Comparison of ENCODE assay signal across 28 mouse cellular contexts in genomic region chr6:59313162-59313561, GRCm38 (mm10).
DNase-seq lines count a peak whose midpoint lies in the region; ATAC-seq and TF ChIP-seq lines count a peak whose summit lies in the region.
"Had no signal": no experiment of that assay in that cellular context is flagged by ENCODE, and none has a peak within 500 bp of the region (broad histone marks: within the 10 kb centered on the region; RNA-seq: fewer than 3 reads in every experiment).

No protein-coding gene starts in this region.

- dilution Hi-C loops in CH12.LX (cut with MboI; ENCODE audit: extremely low pct_ligation_motif_present, extremely low pct_unique_long_range_greater_than_20kb, low sequenced_read_pairs) = no loop called here

- H3K9ac ChIP-seq in CH12.LX (ENCODE audit: insufficient read depth, low read depth) = no peak overlapping the region
- H3K9ac ChIP-seq in forebrain, postnatal 0 days = no peak overlapping the region
- no peak overlapping the region for H3K9ac ChIP-seq in midbrain, embryonic 15.5 days
- H3K9ac ChIP-seq: embryonic facial prominence, embryonic 12.5 days; embryonic facial prominence, embryonic 15.5 days; forebrain, embryonic 12.5 days; forebrain, embryonic 15.5 days; heart, embryonic 13.5 days; hindbrain, embryonic 14.5 days; intestine, embryonic 15.5 days had no signal

- H3K4me1 ChIP-seq in CH12.LX (ENCODE audit: control insufficient read depth in 1 of 2, insufficient read depth in 2 of 2) = peaks cover 0 to 58% of the 10 kb centered on the region in 2 experiments; a peak in 2 of 4 replicates
- no peaks in the 10 kb centered on the region for H3K4me1 ChIP-seq in forebrain, postnatal 0 days (ENCODE audit: insufficient read depth)
- H3K4me1 ChIP-seq in midbrain, embryonic 15.5 days = no peaks in the 10 kb centered on the region
- H3K4me1 ChIP-seq: embryonic facial prominence, embryonic 12.5 days; embryonic facial prominence, embryonic 15.5 days; forebrain, embryonic 12.5 days; forebrain, embryonic 15.5 days; intestine, embryonic 15.5 days had no signal

- H3K79me2 ChIP-seq in CH12.LX (replicated peaks; ENCODE audit: control insufficient read depth, extremely low read depth, insufficient read depth, poor library complexity, severe bottlenecking) = no peaks in the 10 kb centered on the region

- H3K36me3 ChIP-seq in CH12.LX (replicated peaks in 1 of 2; ENCODE audit: control insufficient read depth in 1 of 2, insufficient read depth in 1 of 2, low read length in 1 of 2) = no peaks in the 10 kb centered on the region
- H3K36me3 ChIP-seq in forebrain, postnatal 0 days (ENCODE audit: insufficient read depth) = no peaks in the 10 kb centered on the region
- H3K36me3 ChIP-seq in midbrain, embryonic 15.5 days (replicated peaks) = no peaks in the 10 kb centered on the region
- H3K36me3 ChIP-seq: embryonic facial prominence, embryonic 12.5 days; embryonic facial prominence, embryonic 15.5 days; forebrain, embryonic 12.5 days; forebrain, embryonic 15.5 days; G1E; heart, embryonic 13.5 days; intestine, embryonic 15.5 days had no signal

- no peak overlapping the region for H3K4me3 ChIP-seq in CH12.LX (replicated peaks in 1 of 3; ENCODE audit: low read depth in 2 of 3, low read length in 2 of 3, poor library complexity in 1 of 3)
- no peak overlapping the region for H3K4me3 ChIP-seq in forebrain, postnatal 0 days (ENCODE audit: low read depth, low read length)
- no peak overlapping the region for H3K4me3 ChIP-seq in layer of hippocampus, adult 2 months
- no peak overlapping the region for H3K4me3 ChIP-seq in midbrain, embryonic 15.5 days
- H3K4me3 ChIP-seq: embryonic facial prominence, embryonic 12.5 days; embryonic facial prominence, embryonic 15.5 days; forebrain, embryonic 12.5 days; forebrain, embryonic 15.5 days; heart, embryonic 13.5 days; intestine, embryonic 15.5 days had no signal

- no peaks in the 10 kb centered on the region for H3K9me3 ChIP-seq in CH12.LX (replicated peaks; ENCODE audit: low read length)
- no peaks in the 10 kb centered on the region for H3K9me3 ChIP-seq in forebrain, postnatal 0 days (ENCODE audit: low read length)
- H3K9me3 ChIP-seq in midbrain, embryonic 15.5 days = no peaks in the 10 kb centered on the region
- H3K9me3 ChIP-seq: embryonic facial prominence, embryonic 12.5 days; embryonic facial prominence, embryonic 15.5 days; forebrain, embryonic 12.5 days; forebrain, embryonic 15.5 days; G1E; heart, embryonic 13.5 days; intestine, embryonic 15.5 days had no signal

- no peak overlapping the region for H3K27ac ChIP-seq in CH12.LX (ENCODE audit: insufficient read depth, low read depth)
- no peak overlapping the region for H3K27ac ChIP-seq in forebrain, postnatal 0 days (ENCODE audit: low read depth, low read length)
- no peak overlapping the region for H3K27ac ChIP-seq in layer of hippocampus, adult 2 months
- H3K27ac ChIP-seq in midbrain, embryonic 15.5 days = no peak overlapping the region
- H3K27ac ChIP-seq: embryonic facial prominence, embryonic 12.5 days; embryonic facial prominence, embryonic 15.5 days; forebrain, embryonic 12.5 days; forebrain, embryonic 15.5 days; heart, embryonic 13.5 days; hindbrain, embryonic 14.5 days; hindbrain, postnatal 0 days; intestine, embryonic 15.5 days had no signal

- in situ Hi-C loops in CH12.LX (cut with MboI; ENCODE audit: low pct_ligation_motif_present, low pct_unique_long_range_greater_than_20kb, low sequenced_read_pairs) = no loop called here

- ATAC-seq in inflammation-experienced regulatory T-cells, adult 6 months = peak; percentile 57
- no peak for ATAC-seq in forebrain, postnatal 0 days
- no peak for ATAC-seq in midbrain, embryonic 15.5 days (replicated peaks)
- ATAC-seq: forebrain, embryonic 15.5 days; hindbrain, postnatal 0 days; intestine, embryonic 15.5 days; Patski had no signal

- DNase-seq in CD4-positive, CD25-positive, alpha-beta regulatory T cell, adult 2 months (ENCODE audit: low read depth, low spot score) = peak; percentile 54
- peak; percentile 74 for DNase-seq in CH12.LX (ENCODE audit: extremely low read depth)
- DNase-seq in thymus, postnatal 14 days = peak; percentile 32
- DNase-seq in forebrain, postnatal 0 days = no peak
- no peak for DNase-seq in B cell, adult 2 months
- DNase-seq in layer of hippocampus, adult 2 months (ENCODE audit: low spot score in 2 of 2) = no peak
- DNase-seq: adrenal gland, adult 2 months; adrenal gland, postnatal 14 days; cerebellum, adult 11 months; cerebellum, adult 2 months; cerebellum, adult 9-11 months; cerebellum, postnatal 25 days; gastrocnemius, postnatal 10 days; heart, adult 18-20 months; heart, postnatal 14 days; heart, postnatal 4 days had no signal

- TF ChIP-seq RAD21 in CH12.LX (IDR thresholded peaks at IDR 0.05; ENCODE audit: low read depth, low read length) = no peak; the same call in 1 of the 2 replicates

- 75% methylated on average over 2 of the region's 2 CpGs for WGBS in forebrain, postnatal 0 days
- 81% methylated on average over 2 of the region's 2 CpGs for WGBS in midbrain, embryonic 15.5 days

- H3K4me2 ChIP-seq in CH12.LX (ENCODE audit: insufficient read depth, low read depth, poor library complexity, severe bottlenecking) = no peak overlapping the region; the same call in 1 of the 2 replicates
- H3K4me2 ChIP-seq in forebrain, postnatal 0 days (ENCODE audit: low read depth) = no peak overlapping the region
- no peak overlapping the region for H3K4me2 ChIP-seq in midbrain, embryonic 15.5 days
- H3K4me2 ChIP-seq: embryonic facial prominence, embryonic 12.5 days; embryonic facial prominence, embryonic 15.5 days; forebrain, embryonic 12.5 days; forebrain, embryonic 15.5 days; heart, embryonic 13.5 days; hindbrain, embryonic 14.5 days; intestine, embryonic 15.5 days had no signal

- TF ChIP-seq EP300 in CH12.LX (IDR thresholded peaks at IDR 0.05; ENCODE audit: low read length) = peak; percentile 87

- TF ChIP-seq CTCF in CH12.LX (conservative IDR thresholded peaks at IDR 0.05 in 1 of 2, IDR thresholded peaks at IDR 0.05 in 1 of 2; ENCODE audit: low read depth in 2 of 2, low read length in 2 of 2) = no peak
- no peak for TF ChIP-seq CTCF in forebrain, postnatal 0 days (IDR thresholded peaks at IDR 0.05; ENCODE audit: low read depth)
- TF ChIP-seq CTCF in layer of hippocampus, adult 2 months (conservative IDR thresholded peaks at IDR 0.05) = no peak

- TF ChIP-seq POLR2A in CH12.LX (IDR thresholded peaks at IDR 0.05; ENCODE audit: low read depth, low read length) = no peak

- H3K27me3 ChIP-seq in CH12.LX (replicated peaks) = no peaks in the 10 kb centered on the region
- H3K27me3 ChIP-seq in forebrain, postnatal 0 days (ENCODE audit: insufficient read depth, low read length) = no peaks in the 10 kb centered on the region
- H3K27me3 ChIP-seq in midbrain, embryonic 15.5 days (replicated peaks) = no peaks in the 10 kb centered on the region
- H3K27me3 ChIP-seq: embryonic facial prominence, embryonic 12.5 days; embryonic facial prominence, embryonic 15.5 days; forebrain, embryonic 12.5 days; forebrain, embryonic 15.5 days; heart, embryonic 13.5 days; intestine, embryonic 15.5 days; Patski had no signal

TF ChIP-seq in CH12.LX, 34 proteins besides CTCF, POLR2A, EP300 and RAD21:
- TF ChIP-seq KAT2A (IDR thresholded peaks at IDR 0.05; ENCODE audit: insufficient replicate concordance, low read length) (0 out of 2 replicates have a peak, but pooled peaks have one; percentile 38), JUND (conservative IDR thresholded peaks at IDR 0.05; ENCODE audit: low read depth, low read length) (peak; percentile 50), HCFC1 (IDR thresholded peaks at IDR 0.05; ENCODE audit: low read depth, low read length) (no peak), PAX5 (IDR thresholded peaks at IDR 0.05; ENCODE audit: low read length) (no peak), MAZ (IDR thresholded peaks at IDR 0.05; ENCODE audit: low read depth, low read length) (no peak), JUN (IDR thresholded peaks at IDR 0.05; ENCODE audit: insufficient read depth, low read depth, low read length) (no peak), ETS1 (conservative IDR thresholded peaks at IDR 0.05; ENCODE audit: low read depth, low read length) (peak; percentile 78), ZC3H11A (IDR thresholded peaks at IDR 0.05; ENCODE audit: low read depth, low read length) (no peak), MAFK (IDR thresholded peaks at IDR 0.05; ENCODE audit: insufficient replicate concordance, low read length) (peak; percentile 63; the same call in 1 of the 2 replicates), ZNF384 (IDR thresholded peaks at IDR 0.05; ENCODE audit: low read depth, low read length) (peak; percentile 83), TBP (conservative IDR thresholded peaks at IDR 0.05; ENCODE audit: low read depth, low read length) (no peak), SMC3 (IDR thresholded peaks at IDR 0.05; ENCODE audit: low read depth, low read length) (no peak), MEF2A (IDR thresholded peaks at IDR 0.05; ENCODE audit: borderline replicate concordance, low read depth, low read length) (peak; percentile 90), MXI1 (IDR thresholded peaks at IDR 0.05; ENCODE audit: low read depth, low read length) (no peak), CHD2 (IDR thresholded peaks at IDR 0.05; ENCODE audit: low read length) (peak; percentile 49), TCF12 (IDR thresholded peaks at IDR 0.05; ENCODE audit: low read depth, low read length) (peak; percentile 71; the same call in 1 of the 2 replicates), MYC (IDR thresholded peaks at IDR 0.05; ENCODE audit: low read depth, low read length) (0 out of 2 replicates have a peak, but pooled peaks have one; percentile 27), RCOR1 (conservative IDR thresholded peaks at IDR 0.05; ENCODE audit: low read depth, low read length) (0 out of 2 replicates have a peak, but pooled peaks have one; percentile 29), ELF1 (IDR thresholded peaks at IDR 0.05; ENCODE audit: low read depth, low read length) (no peak), SIN3A (IDR thresholded peaks at IDR 0.05; ENCODE audit: low read length) (peak; percentile 39; the same call in 1 of the 2 replicates), BHLHE40 (IDR thresholded peaks at IDR 0.05; ENCODE audit: low read depth, low read length) (peak; percentile 62), IRF4 (IDR thresholded peaks at IDR 0.05; ENCODE audit: low read depth, low read length) (peak; percentile 52), NRF1 (IDR thresholded peaks at IDR 0.05; ENCODE audit: low read depth, low read length) (no peak), USF1 (IDR thresholded peaks at IDR 0.05; ENCODE audit: low read depth, low read length) (no peak), E2F4 (IDR thresholded peaks at IDR 0.05; ENCODE audit: insufficient replicate concordance, low read depth, low read length) (no peak), USF2 (conservative IDR thresholded peaks at IDR 0.05; ENCODE audit: low read depth, low read length) (no peak)
TF ChIP-seq in CH12.LX: peak in this region for 13.

Comparison
In these comparisons a context has a peak if more than half of its experiments do, and no peak if none do; other contexts are left out.
1. DNase-seq: peak in CD4-positive, CD25-positive, alpha-beta regulatory T cell, adult 2 months (single experiment), CH12.LX (single experiment) and thymus, postnatal 14 days (single experiment); none in forebrain, postnatal 0 days (single experiment), B cell, adult 2 months (0 of 2) and layer of hippocampus, adult 2 months (0 of 2).